Mouse (Mus musculus) C2C12 (cell line): Measurements from ENCODE around the gene Nup133.

Source experiments
- CEBPB ChIP-seq: IDR thresholded peaks from one replicate; pipeline ENCODE4 v1.6.1; 2011; ENCODE audit warnings: low read depth, mild to moderate bottlenecking, control low read depth, moderate library complexity
- CTCF ChIP-seq: IDR thresholded peaks from one replicate; pipeline ENCODE4 v1.5.1; 2011; ENCODE audit not compliant: control insufficient read depth, insufficient read depth, insufficient read length

DNA sequence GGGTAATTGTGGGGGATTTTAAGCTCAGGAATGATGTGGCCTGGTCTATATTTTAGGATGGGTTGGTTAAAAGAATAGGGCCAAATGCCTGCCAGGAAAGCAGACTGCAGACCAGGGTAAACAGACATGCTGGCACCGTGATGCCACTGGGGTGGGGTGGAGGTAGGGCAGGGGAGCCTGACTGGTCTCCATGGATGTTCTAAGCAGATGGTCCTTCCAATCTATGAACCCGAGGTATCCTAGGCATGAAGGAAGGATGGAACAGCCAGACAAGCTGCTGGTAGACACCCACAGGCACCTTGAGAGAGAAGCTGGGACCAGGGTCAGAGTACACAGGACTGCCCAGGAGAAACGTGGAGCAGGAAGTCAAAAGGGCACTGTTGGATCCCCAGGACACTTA, 101.5 kb downstream of the Nup133 start:
- TF ChIP-seq CTCF (no peak), CEBPB (no peak)
